Mouse (Mus musculus): ENCODE measurements at regions not wholly inside any gene's neighbourhood (a gene's known extent, or its start where the extent isn't known, plus 50 kb on each side); places are given as distances from the start of the nearest gene placed in this dataset.
A peak's percentile ranks its signal among the peaks of the same experiment; 100 is the strongest.

DNA sequence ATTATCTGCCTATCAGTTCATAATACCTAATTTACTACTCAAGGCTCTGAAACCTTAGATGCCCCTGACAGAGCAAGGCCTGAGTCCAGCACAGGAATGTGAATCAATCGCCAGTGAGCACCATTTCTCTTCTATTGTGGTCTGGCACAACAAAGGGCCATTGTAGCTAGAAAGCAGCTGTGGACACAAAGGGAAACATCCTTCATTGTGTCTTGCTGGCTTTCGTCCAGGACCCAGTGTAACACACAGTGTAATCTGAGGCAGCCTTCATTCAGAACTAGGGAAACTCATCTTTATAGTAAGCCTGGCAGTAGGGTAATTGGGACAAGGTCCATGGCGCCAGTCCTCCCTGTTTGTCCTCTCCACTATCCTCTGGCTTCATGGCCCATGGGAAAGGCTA is 201.1 kb upstream of the Apob start:
- no peak overlapping the region for H3K27ac ChIP-seq (replicated peaks; ENCODE audit: insufficient read depth, low read depth, low read length)
- TF ChIP-seq POLR2A (IDR thresholded peaks at IDR 0.05; ENCODE audit: extremely low read depth, insufficient read depth, low read length) = no peak
- no peak for TF ChIP-seq CTCF (IDR thresholded peaks at IDR 0.05; ENCODE audit: low read depth, low read length)
- no peak for DNase-seq (ENCODE audit: extremely low read depth, low read depth, low spot score)
- no peak overlapping the region for H3K9ac ChIP-seq (ENCODE audit: low read depth, low read length)
- no peak overlapping the region for H3K4me3 ChIP-seq (ENCODE audit: insufficient read depth, low read depth, low read length)
- no peaks in the 10 kb centered on the region for H3K27me3 ChIP-seq (ENCODE audit: control insufficient read depth, insufficient read depth, low read length)
- peaks cover 2% of the 10 kb centered on the region; the same call in 1 of the 2 replicates for H3K4me1 ChIP-seq (ENCODE audit: control insufficient read depth, insufficient read depth, low read length)
- H3K36me3 ChIP-seq (ENCODE audit: control insufficient read depth, insufficient read depth, low read length) = no peaks in the 10 kb centered on the region
- no peaks in the 10 kb centered on the region for H3K79me2 ChIP-seq (ENCODE audit: control insufficient read depth, insufficient read depth, low read length)
- 87% methylated on average over 3 of the region's 3 CpGs for WGBS

DNA sequence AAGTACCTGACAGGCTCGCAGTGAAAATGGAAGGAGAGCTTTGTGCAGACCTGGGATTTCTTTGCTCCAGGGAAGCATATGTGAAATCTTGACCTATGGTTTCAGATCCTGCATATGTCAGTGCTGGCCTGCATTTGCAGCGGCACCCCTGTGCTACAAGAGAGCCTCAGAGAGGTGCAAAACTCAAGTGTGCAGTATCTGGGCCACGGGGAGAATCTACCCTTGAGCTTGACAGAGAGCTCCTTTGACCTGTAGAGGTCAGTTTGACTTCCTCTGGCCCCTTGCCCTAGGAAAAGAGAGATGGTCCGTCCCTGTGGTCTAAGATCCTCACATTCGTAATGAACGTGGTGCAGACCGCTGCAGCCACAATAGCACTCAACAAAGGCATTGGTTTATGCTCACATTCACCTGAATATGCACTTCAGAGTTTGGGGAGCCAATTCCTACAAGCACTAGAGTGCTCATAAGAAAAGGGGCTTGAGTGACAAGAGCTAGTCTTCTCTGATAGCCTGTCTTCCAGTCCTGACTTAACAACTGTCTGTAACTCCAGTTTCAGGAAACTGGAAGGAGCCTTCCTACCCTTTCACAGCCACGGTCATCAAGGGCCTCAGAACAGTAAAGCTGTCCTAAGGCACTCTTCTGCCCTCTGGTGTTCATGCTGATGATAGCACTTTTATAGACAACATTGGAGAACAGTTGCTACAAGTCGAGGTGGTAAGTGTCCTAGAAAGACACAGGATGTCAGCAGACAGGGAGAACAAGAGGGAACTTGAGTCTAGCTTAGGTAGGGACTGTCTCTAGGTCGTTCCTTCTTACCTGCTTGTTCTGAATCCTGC is 200.0 kb upstream of the Apob start:
- no peak overlapping the region for H3K27ac ChIP-seq (replicated peaks; ENCODE audit: insufficient read depth, low read depth, low read length)
- H3K27me3 ChIP-seq (ENCODE audit: control insufficient read depth, insufficient read depth, low read length) = no peaks in the 10 kb centered on the region
- no peaks in the 10 kb centered on the region for H3K36me3 ChIP-seq (ENCODE audit: control insufficient read depth, insufficient read depth, low read length)
- TF ChIP-seq CTCF (IDR thresholded peaks at IDR 0.05; ENCODE audit: low read depth, low read length) = peak; percentile 54
- no peak for TF ChIP-seq POLR2A (IDR thresholded peaks at IDR 0.05; ENCODE audit: extremely low read depth, insufficient read depth, low read length)
- no peak overlapping the region for H3K9ac ChIP-seq (ENCODE audit: low read depth, low read length)
- no peak overlapping the region for H3K4me3 ChIP-seq (ENCODE audit: insufficient read depth, low read depth, low read length)
- peak; percentile 62 for DNase-seq (ENCODE audit: extremely low read depth, low read depth, low spot score)
- H3K79me2 ChIP-seq (ENCODE audit: control insufficient read depth, insufficient read depth, low read length) = no peaks in the 10 kb centered on the region
- H3K4me1 ChIP-seq (ENCODE audit: control insufficient read depth, insufficient read depth, low read length) = peaks cover 2% of the 10 kb centered on the region; the same call in 1 of the 2 replicates
- 59% methylated on average over 10 of the region's 10 CpGs for WGBS

DNA sequence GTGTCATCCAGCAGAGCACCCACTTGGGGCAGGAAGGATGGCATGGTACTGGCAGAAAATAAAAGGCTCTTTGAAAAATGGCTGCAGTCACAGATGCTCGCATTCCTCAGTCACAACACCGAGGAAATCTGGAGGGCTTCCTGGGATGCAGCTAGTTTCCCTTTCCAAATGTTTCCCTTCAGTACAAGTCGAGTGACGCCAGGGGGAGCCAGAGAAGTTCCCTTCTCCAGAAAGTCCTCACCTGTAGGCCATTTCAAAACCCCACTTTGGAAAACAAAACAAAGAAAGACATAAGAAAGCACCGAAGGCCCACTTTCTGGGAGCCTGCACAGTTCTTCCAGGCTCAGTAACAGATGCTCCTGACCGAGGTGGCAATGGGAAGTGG is 199.4 kb upstream of the Apob start:
- Histone ChIP-seq H3K4me1 (ENCODE audit: control insufficient read depth, insufficient read depth, low read length) (peaks cover 2% of the 10 kb centered on the region; the same call in 1 of the 2 replicates), H3K4me3 (ENCODE audit: insufficient read depth, low read depth, low read length) (no peak overlapping the region), H3K27me3 (ENCODE audit: control insufficient read depth, insufficient read depth, low read length) (no peaks in the 10 kb centered on the region), H3K27ac (replicated peaks; ENCODE audit: insufficient read depth, low read depth, low read length) (no peak overlapping the region), H3K79me2 (ENCODE audit: control insufficient read depth, insufficient read depth, low read length) (no peaks in the 10 kb centered on the region), H3K9ac (ENCODE audit: low read depth, low read length) (no peak overlapping the region), H3K36me3 (ENCODE audit: control insufficient read depth, insufficient read depth, low read length) (no peaks in the 10 kb centered on the region)
- WGBS = 50% methylated on average over 6 of the region's 6 CpGs
- peak; percentile 18 for DNase-seq (ENCODE audit: extremely low read depth, low read depth, low spot score)
- TF ChIP-seq POLR2A (IDR thresholded peaks at IDR 0.05; ENCODE audit: extremely low read depth, insufficient read depth, low read length) (no peak), CTCF (IDR thresholded peaks at IDR 0.05; ENCODE audit: low read depth, low read length) (peak; percentile 32; the same call in 1 of the 2 replicates)

DNA sequence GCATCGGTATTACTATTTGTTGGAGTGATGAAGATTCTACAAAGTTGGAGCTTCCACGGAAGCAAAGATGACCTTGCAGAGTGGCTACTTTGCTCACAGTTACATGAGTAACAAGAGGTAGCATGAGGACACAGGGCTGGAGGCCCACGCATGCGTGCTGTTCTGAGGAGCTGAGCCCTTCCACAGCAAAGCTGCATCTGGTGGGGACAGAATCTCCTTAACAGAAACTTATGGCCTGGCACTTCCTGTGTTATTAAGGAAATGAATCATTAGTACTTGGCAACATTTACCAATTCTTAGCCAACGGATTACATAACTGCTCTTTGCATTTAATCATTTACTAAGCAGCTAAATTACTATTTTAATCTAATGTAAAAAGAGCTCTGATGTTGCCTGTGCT is 160.8 kb upstream of the Apob start:
- TF ChIP-seq CTCF (IDR thresholded peaks at IDR 0.05; ENCODE audit: low read depth, low read length) (no peak), POLR2A (IDR thresholded peaks at IDR 0.05; ENCODE audit: extremely low read depth, insufficient read depth, low read length) (no peak)
- H3K36me3 ChIP-seq (ENCODE audit: control insufficient read depth, insufficient read depth, low read length) = no peaks in the 10 kb centered on the region
- no peaks in the 10 kb centered on the region for H3K79me2 ChIP-seq (ENCODE audit: control insufficient read depth, insufficient read depth, low read length)
- H3K4me1 ChIP-seq (ENCODE audit: control insufficient read depth, insufficient read depth, low read length) = peaks cover 6% of the 10 kb centered on the region
- no peak overlapping the region for H3K9ac ChIP-seq (ENCODE audit: low read depth, low read length)
- no peak overlapping the region for H3K4me3 ChIP-seq (ENCODE audit: insufficient read depth, low read depth, low read length)
- peak; percentile 74 for DNase-seq (ENCODE audit: extremely low read depth, low read depth, low spot score)
- no peak overlapping the region for H3K27ac ChIP-seq (replicated peaks; ENCODE audit: insufficient read depth, low read depth, low read length)
- H3K27me3 ChIP-seq (ENCODE audit: control insufficient read depth, insufficient read depth, low read length) = no peaks in the 10 kb centered on the region
- 33% methylated on average over 5 of the region's 5 CpGs for WGBS

DNA sequence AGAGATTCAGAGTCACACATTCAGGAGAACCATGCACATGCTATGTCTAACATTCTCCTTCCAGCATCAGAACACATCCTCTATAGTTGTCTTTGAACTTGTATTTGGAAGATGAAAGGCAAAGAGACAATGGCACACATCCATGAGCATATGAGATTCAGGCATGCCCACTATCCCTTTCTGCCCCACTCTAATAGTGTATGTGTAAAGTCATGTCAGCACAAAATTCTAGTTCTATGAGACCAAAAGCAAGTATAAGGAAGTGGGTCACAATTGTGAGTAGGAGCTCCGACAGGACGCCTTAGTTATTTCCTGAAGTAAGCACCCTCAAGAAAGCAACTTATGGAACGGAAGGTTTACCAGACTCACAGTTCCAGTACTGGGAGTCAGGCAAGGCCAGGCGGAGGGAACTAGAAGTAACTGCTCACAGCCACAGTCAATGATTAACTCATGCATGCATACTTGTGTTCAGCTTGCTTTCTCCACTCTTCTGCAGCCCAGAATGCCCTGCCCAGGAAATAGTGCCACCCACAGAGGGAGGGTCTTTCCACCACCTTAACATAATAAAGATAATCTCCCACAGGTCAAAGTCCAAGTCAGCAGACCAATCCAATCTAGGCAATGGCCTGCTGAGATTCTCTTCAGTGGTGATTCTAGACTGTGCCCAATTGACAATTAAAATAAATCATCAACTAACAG is 157.3 kb upstream of the Apob start:
- Histone ChIP-seq H3K27me3 (ENCODE audit: control insufficient read depth, insufficient read depth, low read length) (no peaks in the 10 kb centered on the region), H3K79me2 (ENCODE audit: control insufficient read depth, insufficient read depth, low read length) (no peaks in the 10 kb centered on the region), H3K4me1 (ENCODE audit: control insufficient read depth, insufficient read depth, low read length) (peaks cover 6% of the 10 kb centered on the region), H3K36me3 (ENCODE audit: control insufficient read depth, insufficient read depth, low read length) (no peaks in the 10 kb centered on the region), H3K9ac (ENCODE audit: low read depth, low read length) (no peak overlapping the region), H3K4me3 (ENCODE audit: insufficient read depth, low read depth, low read length) (no peak overlapping the region), H3K27ac (replicated peaks; ENCODE audit: insufficient read depth, low read depth, low read length) (no peak overlapping the region)
- TF ChIP-seq POLR2A (IDR thresholded peaks at IDR 0.05; ENCODE audit: extremely low read depth, insufficient read depth, low read length) = no peak
- no peak for TF ChIP-seq CTCF (IDR thresholded peaks at IDR 0.05; ENCODE audit: low read depth, low read length)
- DNase-seq (ENCODE audit: extremely low read depth, low read depth, low spot score) = peak; percentile 85
- 55% methylated on average over 4 of the region's 4 CpGs for whole genome bisulfite sequencing

Data from liver, adult 2 months (tissue).